Mouse (Mus musculus): ENCODE measurements around the gene Inafm1.

DNA sequence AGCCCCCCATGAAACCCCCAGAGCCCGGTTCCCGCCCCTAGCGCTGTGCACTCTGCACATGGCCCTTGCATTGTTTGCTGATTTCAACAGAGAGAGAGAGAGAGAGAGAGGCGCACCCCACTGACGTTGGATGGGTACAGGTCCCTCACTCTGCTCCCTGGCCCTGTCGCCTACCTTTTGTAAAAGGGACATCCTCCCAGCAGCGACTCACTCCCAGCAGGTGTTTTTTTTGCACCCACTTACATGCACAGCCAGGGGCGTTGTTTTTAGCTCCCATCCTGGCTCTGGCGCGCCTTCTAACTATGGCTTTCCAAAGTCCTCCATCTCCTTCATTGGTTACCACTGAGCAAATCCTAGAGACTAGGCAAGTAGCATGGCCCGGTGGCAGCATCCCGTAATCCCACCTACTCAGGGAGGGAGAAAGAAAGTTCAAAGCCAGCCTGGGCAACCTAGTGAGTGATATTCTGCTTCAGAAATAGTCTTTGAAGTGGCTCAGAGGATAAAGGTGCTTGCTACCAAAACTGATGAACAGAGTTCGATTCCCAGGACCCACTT is 40.9 kb upstream of the Inafm1 start:
- TF ChIP-seq POLR2A (IDR thresholded peaks at IDR 0.05; ENCODE audit: insufficient read depth, low read depth, low read length): no peak
- TF ChIP-seq CTCF (IDR thresholded peaks at IDR 0.05; ENCODE audit: insufficient read depth, low read depth, low read length): 0 out of 2 replicates have a peak, but pooled peaks have one; percentile 14

Measured in olfactory bulb, adult 2 months (tissue).